ENCODE assay signal across 8 mouse cellular contexts in the genomic region with DNA sequence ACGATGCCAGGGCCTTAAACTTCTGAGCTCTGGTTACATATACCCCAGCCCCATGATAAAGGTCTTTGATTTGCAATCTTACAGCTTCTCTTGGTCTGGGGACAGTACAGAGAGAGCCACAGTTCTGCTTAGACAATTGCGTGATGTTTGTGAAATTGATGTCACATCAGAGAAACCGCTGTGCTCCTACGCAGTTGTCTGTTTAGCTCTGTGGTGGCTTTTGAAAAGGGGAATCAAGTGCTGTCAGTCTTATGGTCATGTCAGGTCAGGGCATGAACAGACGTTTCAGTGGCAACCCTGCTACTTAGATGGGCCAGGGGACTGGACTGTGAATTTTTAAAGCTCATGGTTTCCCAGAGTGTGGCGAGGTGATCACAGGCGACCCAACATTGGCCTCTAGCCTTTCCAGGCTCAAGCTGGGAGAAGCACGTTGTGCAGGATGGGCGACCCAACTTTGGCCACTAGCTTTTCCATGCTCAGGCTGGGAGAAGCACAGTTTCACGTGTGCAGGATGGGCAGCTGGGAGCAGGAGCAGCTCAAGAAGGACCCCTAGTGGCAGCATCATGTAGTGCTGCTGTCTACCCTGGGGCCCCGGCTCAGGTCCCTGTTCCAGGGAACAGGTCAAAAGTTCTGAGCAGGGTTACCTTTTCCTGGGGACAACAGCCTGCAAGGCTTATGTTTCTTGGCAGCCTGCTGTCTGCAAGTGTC. TPM values are rescaled to one million over a fixed set of nuclear protein-coding genes. Genes with fewer than 3 reads are reported as not detected.
DNase-seq lines count a peak whose midpoint lies in the region; ATAC-seq and TF ChIP-seq lines count a peak whose summit lies in the region.

No protein-coding gene starts in this region.

- WGBS in kidney, embryonic 14.5 days = 43% methylated on average over 11 of the region's 11 CpGs
- WGBS in midbrain, postnatal 0 days = 42% methylated on average over 11 of the region's 11 CpGs

- peak overlapping the region; percentile 38 for H3K4me2 ChIP-seq in kidney, embryonic 14.5 days (replicated peaks; ENCODE audit: low read depth, low read length)
- peak overlapping the region; percentile 25; the same call in 1 of the 2 replicates for H3K4me2 ChIP-seq in midbrain, postnatal 0 days (ENCODE audit: low read depth, low read length, poor library complexity, severe bottlenecking)

- H3K4me3 ChIP-seq in kidney, embryonic 14.5 days (ENCODE audit: low read length) = no peak overlapping the region
- H3K4me3 ChIP-seq in MEL (ENCODE audit: control insufficient read depth in 1 of 2, insufficient read depth in 1 of 2, low read depth in 2 of 2, low read length in 2 of 2) = peak overlapping the region; percentile 21 to 33; a peak in 3 of 4 replicates
- no peak overlapping the region for H3K4me3 ChIP-seq in embryonic fibroblast, embryonic 13.5 days (ENCODE audit: insufficient read depth, low read length)
- no peak overlapping the region for H3K4me3 ChIP-seq in midbrain, postnatal 0 days (ENCODE audit: low read depth, low read length)

- H3K4me1 ChIP-seq in kidney, embryonic 14.5 days (ENCODE audit: control insufficient read depth, insufficient read depth, low read length) = peaks cover 6% of the 10 kb centered on the region
- peaks cover 0 to 9% of the 10 kb centered on the region in 2 experiments; a peak in 2 of 4 replicates for H3K4me1 ChIP-seq in MEL (ENCODE audit: control insufficient read depth in 1 of 2, insufficient read depth in 2 of 2, low read length in 2 of 2)
- H3K4me1 ChIP-seq in embryonic fibroblast, embryonic 13.5 days (ENCODE audit: control insufficient read depth, insufficient read depth, low read length) = no peaks in the 10 kb centered on the region
- no peaks in the 10 kb centered on the region for H3K4me1 ChIP-seq in midbrain, postnatal 0 days (ENCODE audit: insufficient read depth, low read length)

- H3K27ac ChIP-seq in kidney, embryonic 14.5 days (ENCODE audit: low read depth, low read length) = no peak overlapping the region
- no peak overlapping the region for H3K27ac ChIP-seq in MEL (ENCODE audit: control insufficient read depth, low read depth, low read length)
- no peak overlapping the region for H3K27ac ChIP-seq in embryonic fibroblast, embryonic 13.5 days (ENCODE audit: insufficient read depth, low read length)
- H3K27ac ChIP-seq in midbrain, postnatal 0 days (ENCODE audit: low read depth, low read length) = no peak overlapping the region

- no peak overlapping the region for H3K9ac ChIP-seq in kidney, embryonic 14.5 days (ENCODE audit: low read depth, low read length)
- peak overlapping the region; percentile 15; the same call in 1 of the 2 replicates for H3K9ac ChIP-seq in MEL (ENCODE audit: control insufficient read depth, low read depth, low read length, poor library complexity, severe bottlenecking)
- no peak overlapping the region for H3K9ac ChIP-seq in midbrain, postnatal 0 days (replicated peaks; ENCODE audit: low read length, poor library complexity, severe bottlenecking)

- H3K9me3 ChIP-seq in kidney, embryonic 14.5 days (ENCODE audit: control insufficient read depth, low read length) = no peaks in the 10 kb centered on the region
- H3K9me3 ChIP-seq in MEL (replicated peaks; ENCODE audit: insufficient read depth, low read length) = no peaks in the 10 kb centered on the region
- H3K9me3 ChIP-seq in midbrain, postnatal 0 days (ENCODE audit: low read length) = no peaks in the 10 kb centered on the region

- DNase-seq in kidney, adult 9 months = no peak
- DNase-seq in MEL (ENCODE audit: low read depth, low spot score) = peak; percentile 67
- DNase-seq in kidney, postnatal 4 days = peak; percentile 55 to 61
- DNase-seq in midbrain, postnatal 0 days (ENCODE audit: low spot score) = no peak
- no peak for DNase-seq in natural killer cell, adult 2 months (ENCODE audit: low spot score in 2 of 2)
- no peak for DNase-seq in frontal cortex, postnatal 36 days (ENCODE audit: low spot score in 2 of 2)

- no peaks in the 10 kb centered on the region for H3K27me3 ChIP-seq in kidney, embryonic 14.5 days (ENCODE audit: control insufficient read depth, insufficient read depth, low read length)
- H3K27me3 ChIP-seq in MEL (ENCODE audit: control insufficient read depth in 1 of 2, insufficient read depth in 2 of 2, low read length in 2 of 2) = no peaks in the 10 kb centered on the region
- no peaks in the 10 kb centered on the region; the same call in 1 of the 2 replicates for H3K27me3 ChIP-seq in midbrain, postnatal 0 days (ENCODE audit: insufficient read depth, low read length)

- TF ChIP-seq EP300 in MEL (IDR thresholded peaks at IDR 0.05; ENCODE audit: low read depth in 1 of 2, low read length in 2 of 2) = no peak

- peak; percentile 77 for TF ChIP-seq RAD21 in MEL (IDR thresholded peaks at IDR 0.05; ENCODE audit: low read depth, low read length)

- TF ChIP-seq POLR2A in MEL (IDR thresholded peaks at IDR 0.05; ENCODE audit: control insufficient read depth in 1 of 2, insufficient read depth in 1 of 2, low read depth in 1 of 2, low read length in 2 of 2, poor library complexity in 1 of 2) = no peak
- TF ChIP-seq POLR2A in embryonic fibroblast, embryonic 13.5 days (IDR thresholded peaks at IDR 0.05; ENCODE audit: low read depth, low read length) = no peak

- peak; percentile 83 to 91 (median 83) for TF ChIP-seq CTCF in MEL (IDR thresholded peaks at IDR 0.05 in 2 of 3, conservative IDR thresholded peaks at IDR 0.05 in 1 of 3; ENCODE audit: control insufficient read depth in 1 of 3, insufficient read depth in 1 of 3, low read depth in 2 of 3, low read length in 3 of 3, poor library complexity in 1 of 3, severe bottlenecking in 1 of 3)
- TF ChIP-seq CTCF in embryonic fibroblast, embryonic 13.5 days (IDR thresholded peaks at IDR 0.05; ENCODE audit: borderline replicate concordance, insufficient read depth, low read length) = peak; percentile 66; the same call in 1 of the 2 replicates
- TF ChIP-seq CTCF in midbrain, postnatal 0 days (IDR thresholded peaks at IDR 0.05) = peak; percentile 53

- H3K79me2 ChIP-seq in MEL (ENCODE audit: control insufficient read depth, insufficient read depth, low read length, poor library complexity) = no peaks in the 10 kb centered on the region

- peak; percentile 45 for ATAC-seq in kidney, embryonic 14.5 days (ENCODE audit: low FRiP score, low TSS enrichment)
- no peak for ATAC-seq in midbrain, postnatal 0 days (ENCODE audit: low FRiP score)

- H3K36me3 ChIP-seq in kidney, embryonic 14.5 days (ENCODE audit: control insufficient read depth, insufficient read depth, low read length) = no peaks in the 10 kb centered on the region
- peaks cover 0 to 2% of the 10 kb centered on the region in 2 experiments; a peak in 1 of 4 replicates for H3K36me3 ChIP-seq in MEL (ENCODE audit: control insufficient read depth in 1 of 2, insufficient read depth in 2 of 2, low read length in 2 of 2)
- H3K36me3 ChIP-seq in midbrain, postnatal 0 days (ENCODE audit: insufficient read depth, low read length) = no peaks in the 10 kb centered on the region

TF ChIP-seq in MEL, 35 proteins besides CTCF, POLR2A, EP300 and RAD21:
- TF ChIP-seq E2F4 (IDR thresholded peaks at IDR 0.05; ENCODE audit: borderline replicate concordance, low read depth, low read length) (no peak), ELF1 (IDR thresholded peaks at IDR 0.05; ENCODE audit: low read depth, low read length) (no peak), CHD1 (IDR thresholded peaks at IDR 0.05; ENCODE audit: low read depth, low read length) (no peak), ZC3H11A (IDR thresholded peaks at IDR 0.05; ENCODE audit: low read depth, low read length) (peak; percentile 57), USF1 (IDR thresholded peaks at IDR 0.05; ENCODE audit: low read depth, low read length) (peak; percentile 27; the same call in 1 of the 2 replicates), MYC (IDR thresholded peaks at IDR 0.05; ENCODE audit: low read depth, low read length) (0 out of 2 replicates have a peak, but pooled peaks have one; percentile 40), TBP (IDR thresholded peaks at IDR 0.05; ENCODE audit: low read depth, low read length) (no peak), SIN3A (IDR thresholded peaks at IDR 0.05; ENCODE audit: low read length) (0 out of 2 replicates have a peak, but pooled peaks have one; percentile 18), SMC3 (IDR thresholded peaks at IDR 0.05; ENCODE audit: low read depth, low read length) (peak; percentile 66), MXI1 (IDR thresholded peaks at IDR 0.05; ENCODE audit: low read depth, low read length) (peak; percentile 66), MAZ (IDR thresholded peaks at IDR 0.05; ENCODE audit: low read depth, low read length) (0 out of 2 replicates have a peak, but pooled peaks have one; percentile 1), NELFE (IDR thresholded peaks at IDR 0.05; ENCODE audit: low read depth, low read length) (no peak; the same call in 1 of the 2 replicates), USF2 (IDR thresholded peaks at IDR 0.05; ENCODE audit: borderline replicate concordance in 1 of 2, insufficient read depth in 1 of 2, low read depth in 1 of 2, low read length in 2 of 2) (no peak)

RNA-seq across cellular contexts. Expression of gene Rpn1, which starts 39.0 kb away (rescaled TPM):
- polyA plus RNA-seq in kidney, embryonic 14.5 days (2014; fragmentation: Nextera tagmentation; extraction: Ambion mirVana) = 294 and 402 TPM in 2 replicates
- total RNA-seq in MEL (2012; rRNA removed) = 284 and 289 TPM in 2 replicates
- polyA plus RNA-seq in MEL (2012; ENCODE audit: insufficient read depth in 1 of 2, insufficient read length in 2 of 2, low read depth in 1 of 2, low replicate concordance in 2 of 2, missing spikeins in 1 of 2) = 100 to 1,000 TPM; 361 to 412 TPM
- 336 and 384 TPM in 2 replicates for polyA plus RNA-seq in embryonic fibroblast, embryonic 13.5 days (2011; ENCODE audit: insufficient read length, low read depth, missing spikeins)
- total RNA-seq in midbrain, postnatal 0 days (2014; rRNA removed) = 196 and 198 TPM in 2 replicates
- 252 and 261 TPM in 2 replicates for polyA plus RNA-seq in midbrain, postnatal 0 days (2015; fragmentation: Nextera tagmentation; extraction: Ambion mirVana)

Comparison
In these comparisons a context has a peak if more than half of its experiments do, and no peak if none do; other contexts are left out.
1. DNase-seq: peak in MEL (single experiment) and kidney, postnatal 4 days (2 of 2); none in kidney, adult 9 months (single experiment), midbrain, postnatal 0 days (single experiment), natural killer cell, adult 2 months (0 of 2) and frontal cortex, postnatal 36 days (0 of 2).
2. H3K4me3 ChIP-seq: peak in MEL (2 of 2); none in kidney, embryonic 14.5 days (single experiment), embryonic fibroblast, embryonic 13.5 days (single experiment) and midbrain, postnatal 0 days (single experiment).
3. Peak in every context shown above with its lines, with median percentiles within 50 percentile points of each other: CTCF ChIP-seq.